Mouse (Mus musculus) liver, adult (tissue): Measurements from ENCODE around the gene Ap1b1.

ENCODE experiments used
- GATA4 ChIP-seq: IDR thresholded peaks from 2 replicates; pipeline ENCODE4 v1.6.1; 2014; ENCODE audit warnings: mild to moderate bottlenecking, low read length; ENCODE audit not compliant: insufficient replicate concordance

The Ap1b1 gene

DNA sequence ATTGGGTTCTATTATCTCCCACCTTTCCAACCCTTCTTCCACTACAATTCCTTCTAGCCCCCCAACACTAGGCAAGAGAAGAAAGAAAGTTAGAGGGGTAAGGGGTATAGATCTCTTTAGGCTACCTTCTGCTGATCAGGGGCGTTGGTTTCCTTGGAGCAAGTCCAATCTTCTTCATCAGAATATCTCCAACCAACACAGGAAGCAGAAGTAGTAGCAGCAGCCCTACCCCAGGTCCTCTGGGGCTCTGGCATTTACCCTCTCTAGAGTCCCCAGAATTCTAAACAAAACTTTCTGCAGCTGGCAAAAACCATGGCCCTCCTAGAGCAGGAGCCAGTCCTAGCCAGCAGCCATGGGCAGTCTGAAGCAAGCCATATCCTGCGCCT, 12.8 kb upstream of the Ap1b1 start:
- no peak for TF ChIP-seq GATA4

GRCm38 (mm10) chr11:4974376-4975122, 12.1 kb upstream of the Ap1b1 start:
- TF ChIP-seq GATA4: peak; percentile 72; the same call in 1 of the 2 replicates

DNA sequence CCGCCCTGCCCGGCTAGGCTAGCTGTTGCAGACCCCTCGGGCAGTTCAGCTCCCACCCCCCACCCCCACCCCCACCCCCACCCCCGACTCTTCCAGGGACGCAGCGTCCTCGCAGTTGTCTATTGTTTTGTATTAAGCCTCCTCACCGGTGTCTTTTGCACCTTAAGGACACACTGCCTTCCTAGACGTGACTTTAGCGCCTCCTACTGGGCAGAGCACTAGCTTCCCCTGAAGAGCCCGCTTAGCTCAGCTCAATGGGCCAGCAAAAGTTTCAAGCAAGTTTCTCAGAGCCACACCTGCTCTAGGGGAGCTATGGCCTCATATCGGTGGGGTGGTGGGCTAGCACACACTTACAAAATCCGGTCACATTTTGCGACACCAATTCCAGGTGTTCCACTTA, 11.0 kb upstream of the Ap1b1 start:
- TF ChIP-seq GATA4: no peak

GRCm38 (mm10) chr11:4983010-4983409, 3.6 kb upstream of the Ap1b1 start:
- no peak for TF ChIP-seq GATA4

- no peak for TF ChIP-seq GATA4
Measured at GRCm38 (mm10) chr11:4983538-4983937, 3.1 kb upstream of the Ap1b1 start.

GRCm38 (mm10) chr11:4984249-4984648, 2.4 kb upstream of the Ap1b1 start:
- TF ChIP-seq GATA4: no peak; the same call in 1 of the 2 replicates

DNA sequence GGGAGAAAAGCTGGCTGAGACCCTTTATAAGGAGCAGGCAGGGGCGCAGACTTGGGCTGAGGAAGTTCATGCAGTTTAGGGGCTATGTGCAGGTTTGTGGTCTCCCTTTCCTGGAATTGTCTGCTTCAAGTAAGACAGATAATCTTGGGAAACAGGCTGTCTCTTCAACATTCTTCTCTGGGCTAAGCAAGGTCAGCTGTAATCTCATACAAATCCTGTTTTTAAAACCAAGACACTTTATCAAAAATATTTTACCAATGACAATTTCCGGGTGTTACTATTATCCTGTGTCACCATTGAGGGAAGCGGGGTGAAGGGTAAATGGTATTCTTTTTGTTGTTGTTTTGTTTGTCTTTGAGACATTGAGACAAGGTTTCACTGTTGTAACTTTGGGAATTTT, 1.8 kb upstream of the Ap1b1 start:
- peak; percentile 89 for TF ChIP-seq GATA4

DNA sequence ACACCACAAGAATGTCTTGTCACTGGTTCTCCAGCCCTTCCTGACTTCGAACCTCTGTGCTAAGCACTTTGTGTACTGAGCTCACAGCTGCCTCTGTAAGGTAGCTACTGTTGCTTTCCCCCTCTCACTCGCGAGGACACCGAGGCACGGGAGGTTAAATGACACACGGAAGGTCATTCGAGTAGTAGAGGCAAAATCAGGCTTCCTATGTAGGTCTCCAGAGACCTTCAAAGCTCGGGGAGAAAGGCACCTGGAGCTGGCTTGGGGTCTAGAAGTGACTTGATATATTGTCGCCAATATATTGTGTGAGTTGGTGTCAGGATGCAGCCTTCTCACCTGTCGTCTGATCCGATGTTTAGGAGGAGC, 846 bp downstream of the Ap1b1 start:
- TF ChIP-seq GATA4: no peak

- TF ChIP-seq GATA4: peak; percentile 39; the same call in 1 of the 2 replicates
Measured at GRCm38 (mm10) chr11:4989187-4989586, 2.6 kb downstream of the Ap1b1 start.

GRCm38 (mm10) chr11:4992471-4992870, 5.8 kb downstream of the Ap1b1 start:
- TF ChIP-seq GATA4: no peak

GRCm38 (mm10) chr11:4995676-4996075, 9.1 kb downstream of the Ap1b1 start:
- TF ChIP-seq GATA4: no peak

GRCm38 (mm10) chr11:4996621-4997199, 10.1 kb downstream of the Ap1b1 start:
- TF ChIP-seq GATA4: no peak

DNA sequence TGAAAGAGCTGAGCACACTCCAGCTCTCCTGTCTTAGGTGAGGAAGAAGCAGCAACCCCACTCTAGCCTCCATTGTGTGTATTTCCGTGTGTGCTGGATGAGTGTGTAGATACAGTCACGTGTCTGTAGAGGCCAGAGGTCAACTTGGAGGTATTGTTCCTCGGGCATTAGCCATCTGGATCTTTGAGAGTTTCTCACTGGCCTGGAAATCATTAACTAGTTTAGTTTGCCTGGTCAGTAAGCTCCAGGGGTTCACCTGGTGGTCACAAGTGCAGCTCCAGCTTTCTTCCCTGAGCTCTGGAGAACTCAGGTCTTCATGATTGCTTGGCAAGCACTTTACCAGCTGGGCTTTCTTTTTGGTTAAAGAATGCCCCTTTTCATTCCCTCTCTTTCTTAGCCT, 11.7 kb downstream of the Ap1b1 start:
- TF ChIP-seq GATA4: no peak

GRCm38 (mm10) chr11:4998762-4999161, 12.1 kb downstream of the Ap1b1 start:
- TF ChIP-seq GATA4: no peak

DNA sequence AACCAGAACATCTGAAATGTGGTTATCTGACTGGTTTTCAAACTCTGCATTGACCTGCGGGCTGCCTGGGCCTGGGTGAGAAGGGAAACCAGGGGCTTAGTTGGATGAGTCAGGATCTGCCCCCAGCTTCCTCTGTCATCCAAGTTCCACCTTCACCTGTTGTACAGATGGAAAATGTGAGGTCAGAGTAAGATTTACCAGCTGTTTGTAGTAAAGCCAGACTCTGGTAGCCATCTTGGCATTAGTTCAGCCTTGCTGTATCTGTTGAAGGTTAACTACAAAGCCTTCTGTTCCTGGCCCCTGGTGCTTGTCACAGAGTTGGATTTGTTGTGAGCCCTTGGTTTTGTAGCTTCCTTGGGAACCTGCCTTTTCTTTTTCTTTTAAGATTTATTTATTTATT, 13.6 kb downstream of the Ap1b1 start:
- no peak for TF ChIP-seq GATA4

- TF ChIP-seq GATA4: no peak
Measured at GRCm38 (mm10) chr11:5002826-5003225, 16.2 kb downstream of the Ap1b1 start.

DNA sequence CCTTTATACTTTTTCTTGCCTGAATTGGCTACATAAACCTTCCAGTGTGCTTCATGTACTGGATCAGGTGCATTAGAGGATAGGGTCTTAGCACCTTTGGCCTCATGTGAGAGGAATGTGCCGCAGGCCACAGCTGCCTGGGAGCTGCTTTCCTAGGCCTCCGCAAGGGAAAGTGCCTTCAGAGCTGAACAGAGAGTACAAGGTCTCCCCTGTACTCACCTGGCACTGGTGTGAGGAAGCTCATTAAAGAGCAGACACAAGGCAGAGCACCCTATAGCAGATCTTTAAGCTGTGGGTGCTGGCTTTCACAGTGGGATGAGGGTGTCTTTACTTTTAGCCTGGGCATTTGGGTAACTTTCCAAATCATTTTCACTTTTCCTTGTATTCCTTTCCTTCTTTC, 18.9 kb downstream of the Ap1b1 start:
- no peak for TF ChIP-seq GATA4
